Mouse (Mus musculus) spleen, postnatal 10 days (tissue): Measurements from ENCODE around the gene Lgr6.
A peak's percentile ranks its signal among the peaks of the same experiment; 100 is the strongest.

Experiments
- DNase-seq, 2 experiments: peaks; one replicate each; pipeline ENCODE4 v3.0.0; 2021 to 2022; ENCODE audit warnings: low spot score in 2 of 2

Lgr6 gene

DNA sequence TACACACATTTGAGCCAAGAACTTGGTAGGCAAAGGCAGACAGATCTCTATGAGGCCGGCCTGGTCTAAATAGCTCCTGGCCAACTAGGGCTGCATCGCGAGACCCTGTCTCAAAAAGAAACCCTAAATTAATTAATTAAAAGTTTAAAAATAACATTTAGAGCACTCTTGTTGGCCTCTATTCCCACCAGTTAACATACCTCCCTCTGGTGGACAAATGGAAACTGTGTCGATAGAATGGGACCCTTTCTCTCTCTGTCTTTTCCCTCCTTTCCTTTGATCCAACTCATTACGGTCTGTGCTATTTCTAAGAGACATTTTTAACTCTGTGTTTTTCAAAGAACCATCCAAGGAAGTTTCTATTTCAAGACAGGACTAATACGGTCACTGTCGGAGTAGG lies 144.4 kb downstream of the Lgr6 start:
- no peak for DNase-seq

DNA sequence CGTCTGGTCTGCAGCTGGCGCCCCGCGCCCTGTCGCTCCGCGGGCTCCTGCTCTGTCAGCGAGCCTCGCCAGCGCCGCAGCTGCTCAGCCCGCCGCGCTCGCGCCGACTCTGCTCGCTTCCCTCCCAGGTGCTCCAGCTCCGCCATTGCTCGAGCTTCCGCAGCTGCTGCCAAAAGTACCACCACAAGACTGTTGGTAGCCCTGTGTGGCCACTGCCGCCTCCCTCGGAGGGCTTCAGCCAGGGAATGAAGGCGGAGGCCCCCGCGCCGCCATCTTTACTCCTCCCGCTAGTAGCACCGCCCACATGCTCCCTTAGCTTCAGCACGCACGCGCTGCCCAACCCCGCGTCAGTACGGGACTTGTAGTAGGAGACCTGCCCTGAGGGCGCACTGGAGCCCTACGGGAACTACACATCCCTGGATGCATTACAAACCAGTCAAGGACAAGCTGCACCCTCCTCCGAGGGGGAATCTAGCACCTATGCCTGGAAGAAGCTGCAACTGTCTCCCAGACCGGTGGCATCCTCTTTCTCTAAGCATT lies 149.4 kb downstream of the Lgr6 start, which contains the start of gene Ppp1r12b:
Gene Ppp1r12b (minus strand): TSS at position 306 of the 540 bp plus-strand sequence.
- DNase-seq: peak; percentile 90 to 93

DNA sequence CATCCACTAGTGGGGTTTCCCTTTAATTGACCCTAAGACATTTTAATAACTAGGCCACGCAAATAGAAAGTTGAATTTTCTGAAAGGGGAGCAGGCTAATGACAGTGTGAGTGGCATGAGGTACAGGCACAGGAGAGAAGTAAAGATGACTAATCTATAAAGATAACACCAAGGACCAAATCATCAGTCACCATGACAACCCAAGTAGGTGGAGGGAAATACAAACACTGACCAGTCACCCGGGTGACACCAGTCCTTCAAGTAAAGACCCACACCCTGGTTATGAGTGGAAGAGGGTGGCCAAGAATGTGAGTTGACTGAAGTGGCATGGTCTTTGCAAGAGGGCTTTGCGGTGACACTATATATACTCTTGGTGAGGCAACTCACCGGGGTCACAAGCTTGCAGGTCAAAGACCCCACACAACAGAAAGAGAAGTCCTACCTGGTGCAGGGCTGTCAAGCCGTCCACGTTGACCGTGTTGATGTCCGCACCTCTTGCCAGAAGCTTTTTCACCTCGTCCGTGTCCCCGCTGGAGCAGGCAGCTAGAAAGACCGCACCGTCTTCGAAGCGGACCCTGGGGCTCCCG lies 149.9 kb downstream of the Lgr6 start:
- DNase-seq: no peak

DNA sequence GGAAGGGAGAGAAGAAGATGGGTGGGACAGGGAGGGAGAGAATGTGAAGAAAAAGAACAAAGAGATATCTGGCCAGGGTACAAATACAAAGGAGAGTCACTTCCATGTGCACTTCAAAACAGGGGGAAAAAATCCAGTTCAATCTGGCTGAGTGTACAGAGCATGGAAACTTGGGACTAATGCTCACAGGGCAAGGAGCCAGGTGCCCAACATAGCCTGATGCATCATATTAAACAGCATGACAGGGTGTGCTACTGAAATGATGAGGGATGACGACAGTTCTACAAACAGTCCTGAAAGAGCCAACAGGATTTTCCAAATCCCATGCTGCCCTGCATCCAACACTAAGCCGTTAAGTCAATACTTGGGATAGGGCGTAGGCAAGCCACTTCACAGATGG lies 155.1 kb downstream of the Lgr6 start:
- no peak for DNase-seq

DNA sequence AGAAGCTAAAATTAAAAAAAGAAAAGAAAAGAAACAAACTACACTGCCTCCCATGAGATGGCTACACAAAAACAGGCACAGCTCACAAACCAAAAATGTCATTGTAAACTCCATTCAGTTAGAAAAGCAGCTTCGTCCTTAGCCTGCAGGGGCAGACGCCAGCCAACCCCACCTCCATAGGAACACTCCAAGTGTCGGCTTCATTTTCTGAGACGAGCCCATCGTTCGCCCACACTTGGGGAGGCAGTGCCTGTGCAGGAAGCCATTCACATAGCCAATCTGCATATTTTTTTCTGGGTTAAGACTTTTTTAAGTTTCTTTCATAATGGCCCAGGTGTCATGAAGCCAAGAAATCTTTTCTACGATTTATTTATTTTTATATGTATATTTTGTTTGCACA lies 157.5 kb downstream of the Lgr6 start:
- DNase-seq: no peak

DNA sequence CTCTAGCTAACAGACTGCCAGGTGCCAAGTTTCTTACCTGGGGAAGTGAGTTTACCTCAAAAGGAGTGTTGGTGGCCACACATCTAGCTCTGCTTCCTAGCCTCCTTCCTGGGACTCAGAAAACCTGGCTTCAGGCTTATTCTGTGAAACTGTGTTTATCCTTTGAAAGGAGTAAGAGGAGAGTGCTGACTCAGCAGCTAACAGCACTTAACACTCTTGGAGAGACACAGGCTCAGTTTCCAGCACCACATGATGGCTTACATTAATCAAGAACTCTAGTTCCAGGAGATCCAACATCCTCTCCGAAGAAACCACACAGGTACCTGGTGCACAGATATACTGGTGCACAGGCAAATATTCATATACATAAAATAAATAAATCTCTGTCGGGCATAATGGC lies 162.2 kb downstream of the Lgr6 start:
- no peak for DNase-seq

DNA sequence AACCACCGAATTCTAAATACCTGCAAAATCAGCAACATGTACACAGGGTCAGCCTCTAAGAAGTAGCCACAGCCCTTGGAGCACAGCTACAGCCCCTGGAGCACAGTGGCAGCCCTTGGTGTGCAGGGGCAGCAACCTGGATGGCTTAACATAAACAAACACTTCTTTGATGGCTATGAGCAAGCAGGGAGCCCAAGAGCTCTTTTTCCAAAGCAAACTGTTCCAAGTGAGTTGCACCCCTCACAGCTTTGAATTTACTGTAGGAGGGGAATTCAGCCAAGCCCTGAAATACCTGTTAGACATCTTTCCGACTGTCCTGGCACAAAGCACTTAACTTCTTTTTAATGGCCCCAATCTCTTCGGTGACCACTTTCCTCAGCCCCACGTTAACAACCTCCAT lies 164.2 kb downstream of the Lgr6 start:
- no peak for DNase-seq

DNA sequence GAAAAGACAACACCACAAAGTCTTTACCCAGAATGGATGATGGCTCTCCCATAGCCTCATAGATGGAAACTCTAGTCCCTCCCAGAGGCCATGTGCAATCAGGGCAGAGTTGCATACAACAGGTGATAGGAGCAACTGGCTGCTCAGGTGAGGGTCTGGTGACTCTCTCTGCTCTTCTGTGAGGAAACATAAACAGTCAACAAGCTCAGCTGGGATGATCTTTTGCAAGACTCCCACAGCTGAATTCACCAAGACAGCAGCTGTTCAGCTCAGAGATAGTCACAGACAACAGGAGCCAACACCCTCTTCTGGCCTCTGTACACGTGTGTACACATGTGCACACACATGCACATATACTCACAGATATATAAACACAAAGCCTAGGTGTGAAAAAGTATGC lies 166.8 kb downstream of the Lgr6 start:
- no peak for DNase-seq

DNA sequence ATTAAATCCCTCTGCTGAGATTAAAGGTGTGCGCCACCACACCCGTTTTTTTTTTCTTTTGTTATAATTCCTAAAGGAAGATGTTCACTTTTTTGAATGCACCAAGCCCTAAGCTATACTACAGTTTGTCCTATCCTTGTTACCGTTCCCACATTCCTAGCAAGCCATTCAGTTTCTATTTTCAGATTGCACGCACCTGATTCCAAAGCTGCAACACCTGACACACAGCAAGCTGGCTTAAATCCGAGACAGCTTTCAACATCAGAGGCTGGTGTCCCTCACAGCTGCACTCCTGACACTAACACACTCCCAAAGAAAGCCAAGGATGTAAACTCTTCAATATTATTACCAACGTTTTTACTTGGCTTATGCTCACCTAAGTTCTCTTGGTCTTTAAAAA lies 168.7 kb downstream of the Lgr6 start:
- DNase-seq: no peak
